Mouse (Mus musculus) retina, postnatal 1 day (tissue): ENCODE measurements at regions not wholly inside any gene's neighbourhood (a gene's known extent, or its start where the extent isn't known, plus 50 kb on each side); places are given as distances from the start of the nearest gene placed in this dataset.

ENCODE experiments used
- DNase-seq: peaks from one replicate; pipeline ENCODE4 v3.0.0-alpha.2; 2012

- no peak for DNase-seq
Observed at GRCm38 (mm10) chr16:5829071-5829470, 56.1 kb upstream of the Rbfox1 start.

- no peak for DNase-seq
Observed at GRCm38 (mm10) chr16:5823316-5823715, 61.8 kb upstream of the Rbfox1 start.

GRCm38 (mm10) chr16:5817166-5817565 lies 68.0 kb upstream of the Rbfox1 start:
- DNase-seq, result no peak

- no peak for DNase-seq
Observed at GRCm38 (mm10) chr16:5812245-5812820, 72.8 kb upstream of the Rbfox1 start.

- DNase-seq, result no peak
Observed at GRCm38 (mm10) chr16:5811654-5811992, 73.5 kb upstream of the Rbfox1 start.

GRCm38 (mm10) chr16:5810986-5811653 lies 74.0 kb upstream of the Rbfox1 start:
- DNase-seq, result no peak

GRCm38 (mm10) chr16:5798188-5798587 lies 87.0 kb upstream of the Rbfox1 start:
- no peak for DNase-seq

GRCm38 (mm10) chr16:5792216-5792615 lies 92.9 kb upstream of the Rbfox1 start:
- DNase-seq, result no peak

- DNase-seq, result no peak
Observed at GRCm38 (mm10) chr16:5790161-5790560, 95.0 kb upstream of the Rbfox1 start.

- DNase-seq, result no peak
Observed at GRCm38 (mm10) chr16:5787206-5787605, 97.9 kb upstream of the Rbfox1 start.

- peak; percentile 7 for DNase-seq
Observed at GRCm38 (mm10) chr16:5766771-5767421, 118.3 kb upstream of the Rbfox1 start.

GRCm38 (mm10) chr16:5765143-5765542 lies 120.0 kb upstream of the Rbfox1 start:
- peak; percentile 53 for DNase-seq

- no peak for DNase-seq
Observed at GRCm38 (mm10) chr16:5760821-5761220, 124.3 kb upstream of the Rbfox1 start.

- no peak for DNase-seq
Observed at GRCm38 (mm10) chr16:5759021-5759420, 126.1 kb upstream of the Rbfox1 start.

- DNase-seq, result peak; percentile 53
Observed at GRCm38 (mm10) chr16:5742716-5743507, 142.2 kb upstream of the Rbfox1 start.

- no peak for DNase-seq
Observed at GRCm38 (mm10) chr16:5740776-5741175, 144.4 kb upstream of the Rbfox1 start.

GRCm38 (mm10) chr16:5733608-5734007 lies 151.5 kb upstream of the Rbfox1 start:
- DNase-seq, result no peak

GRCm38 (mm10) chr16:5722506-5722905 lies 162.6 kb upstream of the Rbfox1 start:
- DNase-seq, result no peak

GRCm38 (mm10) chr16:5713476-5713875 lies 171.7 kb upstream of the Rbfox1 start:
- DNase-seq, result peak; percentile 72

GRCm38 (mm10) chr16:5709831-5710230 lies 175.3 kb upstream of the Rbfox1 start:
- DNase-seq, result no peak

- peak; percentile 56 for DNase-seq
Observed at GRCm38 (mm10) chr16:5700731-5701255, 184.4 kb upstream of the Rbfox1 start.

- DNase-seq, result no peak
Observed at GRCm38 (mm10) chr16:5688322-5688721, 196.8 kb upstream of the Rbfox1 start.

- no peak for DNase-seq
Observed at GRCm38 (mm10) chr16:5673372-5673960, 211.7 kb upstream of the Rbfox1 start.
